Mouse (Mus musculus): ENCODE data around the gene Gucy2g.
"Not testable (repeated sequence)": the region's sequence is repeated elsewhere in the genome, so short reads cannot be mapped to it uniquely, and the experiment has no call there.

Gene Gucy2g

GRCm38 (mm10) chr19:55207746-55208538, 33.1 kb downstream of the Gucy2g start:
- DNase-seq (ENCODE audit: low read depth in 2 of 2, low spot score in 2 of 2): no peak

DNA sequence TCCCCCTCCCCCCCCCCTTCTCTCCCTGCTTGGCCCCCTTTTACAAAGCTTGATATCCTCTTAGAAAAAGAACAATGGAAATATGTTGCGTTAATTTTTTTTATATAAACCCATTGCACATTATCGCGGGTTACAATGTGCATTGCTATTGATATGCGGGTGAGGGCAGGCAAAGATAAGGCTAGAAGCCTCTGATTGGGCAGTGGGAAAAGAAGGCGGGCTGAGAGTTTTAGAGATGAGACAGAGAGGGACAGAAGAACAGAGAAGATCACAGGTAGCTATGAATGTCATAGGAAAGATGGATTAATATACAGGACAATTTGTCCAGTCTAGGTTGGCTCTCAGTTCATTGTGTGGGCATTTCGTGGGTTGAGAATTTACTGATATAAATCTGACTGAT, 33.8 kb downstream of the Gucy2g start:
- no peak for DNase-seq (ENCODE audit: low read depth in 2 of 2, low spot score in 2 of 2)

DNA sequence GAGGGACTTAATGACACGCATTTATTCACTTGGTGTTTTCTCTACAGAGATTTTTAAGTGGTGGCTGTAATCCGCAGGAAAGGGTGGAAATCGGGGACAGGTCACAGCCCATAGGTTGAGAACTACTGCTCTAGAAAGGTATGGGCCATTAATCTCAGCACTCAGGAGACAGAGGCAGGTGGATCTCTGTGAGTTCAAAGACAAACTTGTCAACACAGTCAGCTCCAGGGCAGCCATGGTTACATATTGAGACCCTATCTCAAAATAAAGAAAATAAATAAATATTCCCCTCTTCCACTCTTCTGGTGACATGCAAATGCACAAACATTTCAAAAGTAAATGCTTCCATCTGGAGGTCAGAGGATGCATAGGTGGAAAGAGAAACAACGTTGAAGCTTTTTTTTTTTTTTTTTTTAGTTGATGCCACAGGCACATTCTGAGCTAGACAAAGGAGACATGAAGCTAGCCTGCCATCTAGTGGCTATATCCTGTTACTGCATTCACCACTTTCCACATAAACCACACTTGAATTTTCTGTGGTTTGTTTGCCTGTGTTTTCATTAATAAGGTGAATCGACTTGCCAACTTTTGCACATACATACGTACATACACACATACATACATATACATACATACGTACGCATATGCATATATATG, 34.4 kb downstream of the Gucy2g start:
- peak in 1 of 2 experiments; percentile 26 for DNase-seq (ENCODE audit: low read depth in 2 of 2, low spot score in 2 of 2)

DNA sequence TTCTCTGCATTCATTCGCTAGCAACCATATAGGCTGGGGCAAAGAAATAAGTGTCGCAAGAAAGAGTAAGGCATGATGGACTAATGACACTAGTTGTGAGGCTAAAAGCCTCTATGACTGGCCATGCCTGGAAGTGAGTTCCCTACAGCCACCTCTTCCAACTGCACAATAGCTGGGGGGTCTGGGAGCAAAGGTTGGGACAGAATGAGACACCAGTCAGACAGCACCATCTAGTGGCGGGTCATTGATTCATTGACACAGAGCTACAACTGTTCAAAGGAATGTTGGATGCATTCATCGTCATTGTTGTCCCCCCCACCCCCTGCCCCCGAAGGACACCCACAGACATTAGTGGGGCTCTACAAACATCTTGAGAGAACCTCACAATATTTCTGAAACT, 42.7 kb downstream of the Gucy2g start:
- DNase-seq (ENCODE audit: low read depth in 2 of 2, low spot score in 2 of 2): no peak

- DNase-seq (ENCODE audit: low read depth in 2 of 2, low spot score in 2 of 2): no peak
These were observed 45.5 kb downstream of the Gucy2g start for GRCm38 (mm10) chr19:55195574-55195973.

- DNase-seq (ENCODE audit: low read depth in 2 of 2, low spot score in 2 of 2): no peak
These were observed 46.4 kb downstream of the Gucy2g start for GRCm38 (mm10) chr19:55194520-55195170.

GRCm38 (mm10) chr19:55193717-55194394, 47.2 kb downstream of the Gucy2g start:
- DNase-seq (ENCODE audit: low read depth in 2 of 2, low spot score in 2 of 2): no peak

GRCm38 (mm10) chr19:55192254-55192945, 48.6 kb downstream of the Gucy2g start:
- DNase-seq (ENCODE audit: low read depth in 2 of 2, low spot score in 2 of 2): no peak

GRCm38 (mm10) chr19:55191596-55191995, 49.4 kb downstream of the Gucy2g start:
- no peak for DNase-seq (ENCODE audit: low read depth in 2 of 2, low spot score in 2 of 2)

DNA sequence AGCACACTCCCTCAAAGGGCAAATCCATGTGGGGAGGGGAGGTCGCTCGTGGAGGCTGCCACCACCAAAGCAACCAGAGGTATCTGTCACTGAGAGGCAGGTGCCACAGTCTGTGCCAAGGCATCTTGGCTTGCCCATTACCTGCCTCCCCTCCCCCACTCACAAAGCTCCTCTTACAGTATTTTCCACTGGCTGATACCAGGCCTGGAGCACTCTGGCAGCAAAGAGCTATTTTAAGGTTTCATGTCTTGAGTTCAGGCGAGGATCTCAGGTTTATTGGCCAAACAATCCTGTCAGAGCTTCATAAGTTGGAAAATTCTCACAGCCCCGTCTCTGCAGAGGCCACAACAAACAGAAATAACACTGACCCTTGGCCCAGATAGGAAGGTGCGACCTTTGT, 51.0 kb downstream of the Gucy2g start:
- no peak for DNase-seq (ENCODE audit: low read depth in 2 of 2, low spot score in 2 of 2)

DNA sequence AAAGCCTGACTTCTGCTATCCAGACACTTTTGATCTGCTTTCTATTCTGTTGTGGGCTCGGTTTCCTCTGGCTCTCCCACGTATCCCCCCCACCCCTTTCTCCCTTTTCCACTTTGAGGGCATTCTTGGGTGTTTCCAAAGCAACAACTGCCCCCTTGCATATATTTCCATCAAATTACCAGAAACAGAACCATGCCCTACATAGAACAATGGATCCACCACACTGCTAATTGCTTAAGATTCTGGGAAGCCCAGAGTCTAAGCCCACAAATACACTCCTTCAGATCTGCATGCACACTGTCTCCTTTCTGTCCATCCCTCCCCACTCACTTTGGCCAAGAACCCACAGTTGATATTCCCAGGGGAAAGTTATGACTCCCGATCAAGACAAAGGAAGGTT, 55.4 kb downstream of the Gucy2g start:
- no peak for DNase-seq (ENCODE audit: low read depth in 2 of 2, low spot score in 2 of 2)

DNA sequence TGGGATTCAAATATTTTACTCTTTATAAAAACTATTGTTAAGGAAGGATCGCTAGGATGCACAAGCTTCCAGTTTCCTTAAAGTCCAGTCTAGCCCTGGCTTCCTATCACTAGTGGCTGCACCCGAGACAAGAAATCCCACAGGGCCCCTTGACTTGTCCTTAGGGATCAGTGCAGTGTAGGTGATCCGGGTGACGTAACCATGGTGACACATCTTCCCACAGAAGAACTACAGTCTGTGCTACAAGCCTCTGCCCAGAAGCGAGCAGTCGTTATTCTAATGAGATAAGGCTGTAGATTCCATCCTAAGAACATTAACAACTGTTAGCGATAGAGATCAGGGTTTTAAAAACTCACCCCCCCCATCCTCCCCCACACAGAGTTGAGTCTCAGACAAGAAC, 56.0 kb downstream of the Gucy2g start:
- DNase-seq (ENCODE audit: low read depth in 2 of 2, low spot score in 2 of 2): no peak

DNA sequence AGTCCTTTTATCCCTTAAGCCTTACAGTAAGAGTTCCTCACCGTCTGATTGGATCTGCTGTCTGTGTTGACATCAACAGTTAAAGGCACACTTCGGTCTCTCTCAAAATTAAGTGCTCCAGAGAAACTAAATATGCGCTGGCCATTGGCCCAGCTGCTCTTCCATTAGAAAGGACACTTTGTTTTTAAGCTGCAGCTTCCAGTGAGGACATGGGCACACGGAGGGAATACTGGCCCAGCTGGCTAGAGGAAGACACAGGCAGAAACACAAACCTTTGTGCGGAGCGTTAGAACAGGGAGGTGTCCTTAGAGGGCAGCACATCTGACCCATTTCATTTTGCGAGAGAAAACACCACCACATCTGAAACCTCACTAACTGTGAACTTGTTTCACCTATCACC, 56.6 kb downstream of the Gucy2g start:
- no peak for DNase-seq (ENCODE audit: low read depth in 2 of 2, low spot score in 2 of 2)

GRCm38 (mm10) chr19:55180433-55180832, 60.6 kb downstream of the Gucy2g start, which contains the start of gene Tectb:
Gene Tectb (plus strand): TSS chr19:55180733.
- no peak for DNase-seq (ENCODE audit: low read depth in 2 of 2, low spot score in 2 of 2)

- no peak for DNase-seq (ENCODE audit: low read depth in 2 of 2, low spot score in 2 of 2)
These were observed 63.9 kb downstream of the Gucy2g start for GRCm38 (mm10) chr19:55177143-55177542.

DNA sequence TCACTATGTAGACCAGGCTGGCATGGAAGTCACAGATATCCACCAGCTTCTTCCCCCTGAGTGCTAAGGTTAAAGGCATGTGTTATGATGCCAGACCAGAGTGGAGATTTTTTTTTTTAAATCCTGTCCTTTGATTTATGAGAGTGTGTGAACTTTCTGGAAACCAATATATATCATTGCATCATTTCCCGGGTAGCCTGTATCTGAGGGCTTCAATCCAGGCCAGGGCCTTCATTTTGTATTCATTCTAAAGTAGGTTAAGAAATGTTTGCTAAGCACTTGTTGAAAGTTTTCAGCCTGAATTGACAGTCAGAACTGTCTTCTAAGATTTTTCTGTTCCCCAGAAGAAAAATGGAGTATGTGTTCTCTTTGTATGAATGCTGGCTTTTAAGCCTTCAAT, 69.5 kb downstream of the Gucy2g start:
- DNase-seq (ENCODE audit: low read depth in 2 of 2, low spot score in 2 of 2): no peak

- DNase-seq (ENCODE audit: low read depth in 2 of 2, low spot score in 2 of 2): no peak
These were observed 70.6 kb downstream of the Gucy2g start for GRCm38 (mm10) chr19:55170399-55170798.

DNA sequence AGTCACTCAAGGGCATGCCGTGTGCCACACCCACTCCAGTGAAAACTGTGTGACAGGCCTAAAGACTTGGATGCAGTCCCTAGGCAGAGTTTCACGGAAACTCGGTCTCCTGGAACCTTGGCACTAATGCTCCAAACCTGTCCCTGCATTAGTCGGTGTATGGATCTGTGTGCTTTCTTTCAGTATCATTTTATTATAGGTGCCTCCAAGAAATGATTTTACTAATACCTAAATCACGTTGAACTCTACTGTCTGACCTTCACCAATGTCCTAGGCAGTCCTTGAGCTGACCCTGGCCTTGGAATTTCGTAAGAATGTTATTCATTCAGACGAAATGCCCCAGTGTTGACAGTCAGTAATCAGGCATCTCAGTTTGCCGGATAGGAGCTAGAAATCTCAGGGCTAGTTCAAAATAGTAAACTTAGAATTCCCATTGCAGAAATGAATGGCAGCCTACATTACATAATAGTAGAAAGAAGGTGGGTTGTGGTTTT, 71.8 kb downstream of the Gucy2g start:
- not testable (repeated sequence) for DNase-seq (ENCODE audit: low read depth in 2 of 2, low spot score in 2 of 2)

DNA sequence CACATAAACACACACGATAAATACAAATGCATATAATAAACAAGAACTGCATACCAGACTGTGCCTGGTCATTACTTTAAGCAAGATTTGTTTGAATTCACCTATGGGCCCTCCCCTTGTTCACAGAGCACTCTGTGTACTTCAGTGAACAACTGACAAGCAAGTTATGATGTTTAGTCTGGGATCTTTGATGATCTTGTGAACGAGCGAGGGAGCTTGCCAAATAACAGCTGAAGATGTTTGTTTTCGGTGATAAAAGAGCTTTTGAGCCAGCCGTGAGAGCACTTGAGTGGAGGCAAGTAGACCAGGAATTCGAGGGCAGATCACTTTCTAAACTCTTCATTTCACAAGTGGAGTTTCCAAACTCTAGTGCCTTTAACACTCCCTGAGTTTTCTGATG, 72.7 kb downstream of the Gucy2g start:
- DNase-seq (ENCODE audit: low read depth in 2 of 2, low spot score in 2 of 2): no peak

- DNase-seq (ENCODE audit: low read depth in 2 of 2, low spot score in 2 of 2): no peak
These were observed 73.3 kb downstream of the Gucy2g start for GRCm38 (mm10) chr19:55167741-55168140.

- DNase-seq (ENCODE audit: low read depth in 2 of 2, low spot score in 2 of 2): no peak
These were observed 74.3 kb downstream of the Gucy2g start for GRCm38 (mm10) chr19:55166741-55167140.

Measured in CD8-positive naive resting alpha-beta T cell, adult 2 months (primary cell).